Mouse (Mus musculus) stomach, embryonic 16.5 days (tissue): Measurements from ENCODE around the gene Ttc23. TPM values are rescaled to one million over a fixed set of nuclear protein-coding genes. Genes with fewer than 3 reads are reported as not detected.

Experiments used
- ATAC-seq: fragments of 200-750 bp; cut with Nextera tagmentation; 2 replicates; pipeline ENCODE4 v1.8.0; 2017; ENCODE audit warnings: moderate number of reproducible peaks, moderate TSS enrichment; ENCODE audit not compliant: insufficient read depth, low FRiP score
- H3K27ac ChIP-seq: fragments of 300-500 bp; sonication (generic); 2 replicates; pipeline ENCODE4 v1.5.1; 2014; ENCODE audit warnings: low read length
- H3K27me3 ChIP-seq: fragments of 300-500 bp; sonication (generic); 2 replicates; pipeline ENCODE4 v1.6.1; 2014; ENCODE audit warnings: low read length, control low read depth, mixed read lengths; ENCODE audit not compliant: control insufficient read depth, insufficient read depth
- H3K36me3 ChIP-seq: fragments of 300-500 bp; sonication (generic); 2 replicates; pipeline ENCODE4 v1.6.1; 2014; ENCODE audit warnings: low read length; ENCODE audit not compliant: control insufficient read depth, insufficient read depth
- H3K4me1 ChIP-seq: fragments of 300-500 bp; sonication (generic); 2 replicates; pipeline ENCODE4 v1.6.1; 2014; ENCODE audit warnings: low read length, control low read depth, mixed read lengths; ENCODE audit not compliant: control insufficient read depth, insufficient read depth
- H3K4me2 ChIP-seq: fragments of 300-500 bp; sonication (generic); 2 replicates; pipeline ENCODE4 v1.6.1; 2014; ENCODE audit warnings: low read depth, low read length, mixed read lengths
- H3K4me3 ChIP-seq: fragments of 300-500 bp; sonication (generic); replicated peaks from 2 replicates; pipeline ENCODE4 v1.5.1; 2014; ENCODE audit warnings: mild to moderate bottlenecking, low read length
- H3K9ac ChIP-seq: fragments of 300-500 bp; sonication (generic); 2 replicates; pipeline ENCODE4 v1.6.1; 2014; ENCODE audit warnings: low read length
- H3K9me3 ChIP-seq: fragments of 300-500 bp; sonication (generic); replicated peaks from 2 replicates; pipeline ENCODE4 v1.6.1; 2016; ENCODE audit warnings: low read length, control low read depth; ENCODE audit not compliant: control insufficient read depth
- WGBS: fragments of 180-500 bp; shearing (Covaris S2); extraction: QIAGEN DNeasy Blood & Tissue Kit; methylation state at CpG from one replicate; pipeline ENCODE4 v1.1.7; 2014; 5-methylcytosine and 5-hydroxymethylcytosine counted together
- polyA plus RNA-seq: library from polyadenylated mRNA; unstranded; fragments of >200 nt; fragmentation: Nextera tagmentation; extraction: Ambion mirVana; gene quantifications from 2 replicates; pipeline ENCODE4 v1.2.1, GENCODE M21; 2015

Gene Ttc23
- polyA plus RNA-seq, 1 experiment from 2014 or later, result 29.8 TPM

GRCm38 (mm10) chr7:67699301-67699700 lies 52.1 kb downstream of the Ttc23 start:
- H3K4me3 ChIP-seq, result no peak overlapping the region
- peaks cover 6% of the 10 kb centered on the region; the same call in 1 of the 2 replicates for H3K36me3 ChIP-seq
- H3K4me1 ChIP-seq, result no peaks in the 10 kb centered on the region
- ATAC-seq, result no peak
- no peak overlapping the region for H3K4me2 ChIP-seq
- 84% methylated on average over 4 of the region's 4 CpGs for WGBS
- no peaks in the 10 kb centered on the region for H3K27me3 ChIP-seq
- no peak overlapping the region for H3K9ac ChIP-seq
- H3K27ac ChIP-seq, result no peak overlapping the region
- no peaks in the 10 kb centered on the region for H3K9me3 ChIP-seq

DNA sequence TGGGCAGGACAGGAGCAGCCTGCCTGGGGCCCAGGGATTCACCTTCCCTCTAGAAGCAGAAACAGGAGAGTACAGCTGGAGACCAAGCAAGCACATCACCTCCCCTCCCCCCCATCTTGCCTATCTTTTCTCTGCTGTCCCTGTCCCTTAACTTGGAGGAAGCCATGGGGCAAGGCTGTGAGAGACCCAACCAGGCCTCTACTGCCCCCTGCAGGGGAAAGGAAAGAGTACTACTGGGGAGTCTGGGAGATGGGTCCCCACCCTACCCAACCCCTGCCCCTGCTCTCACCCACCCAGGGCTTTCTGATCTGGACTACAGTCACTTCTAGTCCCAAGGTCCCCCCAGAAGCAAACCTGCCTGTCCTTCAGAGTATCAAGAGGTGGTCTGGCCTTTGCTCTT lies 53.6 kb downstream of the Ttc23 start:
- Histone ChIP-seq H3K9ac (no peak overlapping the region; the same call in 1 of the 2 replicates), H3K4me2 (no peak overlapping the region), H3K4me3 (no peak overlapping the region), H3K36me3 (peaks cover 6% of the 10 kb centered on the region; the same call in 1 of the 2 replicates), H3K27ac (peak overlapping the region; percentile 79), H3K27me3 (no peaks in the 10 kb centered on the region), H3K9me3 (no peaks in the 10 kb centered on the region), H3K4me1 (no peaks in the 10 kb centered on the region)
- ATAC-seq, result peak; percentile 44; the same call in 1 of the 2 replicates

DNA sequence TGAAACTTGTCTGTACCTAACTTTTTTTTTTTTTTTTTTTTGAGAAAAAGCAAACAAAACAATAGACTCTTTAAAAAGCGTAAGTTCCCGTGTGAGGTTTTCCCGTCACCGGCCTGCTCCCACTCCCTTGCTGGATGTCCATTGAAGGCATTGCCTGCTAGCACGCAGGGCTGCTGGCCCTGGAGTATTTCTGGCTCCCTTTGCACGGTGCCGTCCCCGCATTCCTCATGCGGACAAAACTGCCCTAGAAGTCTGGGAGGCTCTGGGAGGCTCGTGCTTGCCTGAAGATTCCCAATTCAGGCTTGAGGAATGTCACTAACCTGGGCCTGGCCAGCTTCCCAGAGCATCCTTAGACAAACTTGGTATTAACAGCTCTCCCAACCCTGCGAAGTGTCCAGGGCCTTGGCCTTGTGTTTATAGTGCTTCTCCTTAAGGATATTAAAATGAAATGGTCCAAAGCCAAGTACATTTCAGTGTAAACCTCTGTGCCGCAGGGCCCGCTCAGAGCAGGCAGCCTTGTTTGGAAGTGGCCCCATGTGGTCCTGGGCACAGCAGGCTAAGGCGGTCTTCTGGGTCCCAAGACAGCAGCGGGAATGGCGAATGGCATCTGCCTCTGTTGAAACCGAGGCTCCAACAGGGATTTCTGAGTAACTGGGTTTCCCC lies 54.2 kb downstream of the Ttc23 start:
- Histone ChIP-seq H3K36me3 (peaks cover 6% of the 10 kb centered on the region; the same call in 1 of the 2 replicates), H3K9me3 (no peaks in the 10 kb centered on the region), H3K27ac (peak overlapping the region; percentile 79), H3K4me3 (no peak overlapping the region), H3K27me3 (no peaks in the 10 kb centered on the region), H3K9ac (no peak overlapping the region; the same call in 1 of the 2 replicates), H3K4me1 (no peaks in the 10 kb centered on the region), H3K4me2 (no peak overlapping the region)
- ATAC-seq, result peak; percentile 78
- WGBS, result 51% methylated on average over 17 of the region's 17 CpGs

- no peak for ATAC-seq
- Histone ChIP-seq H3K36me3 (peaks cover 14% of the 10 kb centered on the region), H3K9me3 (no peaks in the 10 kb centered on the region), H3K4me3 (no peak overlapping the region), H3K27me3 (no peaks in the 10 kb centered on the region), H3K9ac (no peak overlapping the region), H3K4me2 (no peak overlapping the region), H3K27ac (no peak overlapping the region), H3K4me1 (no peaks in the 10 kb centered on the region)
- WGBS, result 81% methylated on average over 6 of the region's 6 CpGs
Observed at GRCm38 (mm10) chr7:67708160-67708559, 61.0 kb downstream of the Ttc23 start.

DNA sequence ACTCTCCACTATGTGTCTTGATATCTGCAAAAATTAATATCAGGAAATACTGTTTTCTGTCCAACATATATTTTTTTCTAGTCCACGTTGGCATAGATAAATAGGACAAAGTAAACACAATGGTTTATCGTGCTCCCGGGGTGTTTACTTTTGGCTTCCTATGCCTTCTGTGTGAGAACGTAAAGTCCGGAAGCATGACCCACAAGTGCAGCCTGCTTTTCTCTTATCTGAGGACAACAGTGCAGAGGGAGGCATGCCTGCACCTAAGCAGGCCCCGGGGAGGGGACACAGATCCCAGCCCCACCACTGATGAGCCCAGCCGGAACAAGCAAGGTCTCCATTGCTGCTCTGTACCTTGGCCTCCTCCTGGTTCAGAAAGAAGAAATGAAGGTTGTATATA lies 63.0 kb downstream of the Ttc23 start:
- 43% methylated on average over 7 of the region's 7 CpGs for WGBS
- Histone ChIP-seq H3K4me3 (no peak overlapping the region), H3K9me3 (no peaks in the 10 kb centered on the region), H3K4me2 (no peak overlapping the region), H3K27me3 (no peaks in the 10 kb centered on the region), H3K9ac (0 out of 2 replicates have a peak overlapping the region, but pooled peaks have one; percentile 8), H3K27ac (peak overlapping the region; percentile 63), H3K4me1 (no peaks in the 10 kb centered on the region), H3K36me3 (peaks cover 15% of the 10 kb centered on the region)
- peak; percentile 71 for ATAC-seq

DNA sequence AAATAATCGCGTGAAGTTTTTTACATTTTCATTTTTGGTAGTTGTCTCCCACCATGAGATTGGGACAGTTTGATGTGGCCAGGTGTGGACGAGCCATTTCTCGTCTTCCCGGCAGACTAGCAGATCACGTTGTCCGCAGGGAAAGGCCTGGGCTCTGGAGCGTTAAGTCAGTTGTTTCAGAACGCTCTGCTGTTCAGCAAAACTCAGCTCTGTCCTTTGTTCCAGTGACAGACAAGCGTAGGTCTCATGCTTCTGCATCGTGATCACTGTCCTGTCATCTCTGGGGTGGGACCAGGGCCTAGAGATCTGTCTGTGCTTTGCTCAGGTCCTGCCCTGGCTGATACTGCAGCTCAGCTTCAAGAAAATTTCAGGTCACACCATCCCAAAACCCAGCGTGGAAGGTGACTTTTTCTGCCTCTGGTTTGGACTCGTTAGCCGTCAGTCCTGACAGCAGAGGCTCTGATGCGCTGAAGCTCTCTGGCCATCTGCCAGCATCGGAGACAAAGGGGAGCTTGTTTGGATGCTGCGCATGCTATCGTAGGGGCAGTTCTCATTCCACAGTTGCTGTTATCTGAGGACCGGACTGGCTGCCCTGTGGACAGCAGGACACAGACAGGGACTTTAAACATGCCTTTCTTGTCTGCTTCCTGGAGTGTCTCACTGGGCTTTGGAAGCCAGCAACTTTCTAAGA lies 66.8 kb downstream of the Ttc23 start:
- H3K4me2 ChIP-seq, result no peak overlapping the region
- H3K4me1 ChIP-seq, result peaks cover 6% of the 10 kb centered on the region; the same call in 1 of the 2 replicates
- no peak overlapping the region for H3K27ac ChIP-seq
- H3K9ac ChIP-seq, result no peak overlapping the region
- H3K27me3 ChIP-seq, result no peaks in the 10 kb centered on the region
- no peaks in the 10 kb centered on the region for H3K9me3 ChIP-seq
- ATAC-seq, result no peak
- 73% methylated on average over 19 of the region's 19 CpGs for WGBS
- no peak overlapping the region for H3K4me3 ChIP-seq
- peaks cover 15% of the 10 kb centered on the region for H3K36me3 ChIP-seq

DNA sequence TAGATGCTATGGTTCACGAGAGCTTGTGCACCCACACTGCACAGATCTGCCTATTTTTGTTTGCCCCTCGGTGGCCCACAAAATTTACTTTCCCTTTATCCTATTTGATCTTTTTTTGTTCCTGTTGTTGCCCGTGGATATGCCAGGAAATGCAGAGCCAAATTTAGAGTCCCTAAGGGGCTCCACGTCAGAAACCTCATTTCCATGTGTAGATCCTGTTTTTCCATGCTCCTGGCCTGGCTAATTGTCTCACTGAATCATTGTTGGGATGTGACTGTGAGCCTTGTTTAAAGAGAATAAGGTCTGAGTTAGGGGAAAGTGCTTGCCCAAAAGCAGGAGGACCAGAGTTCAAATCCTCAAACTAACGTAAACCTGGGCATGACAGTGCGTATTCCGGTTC lies 68.0 kb downstream of the Ttc23 start:
- Histone ChIP-seq H3K36me3 (peaks cover 15% of the 10 kb centered on the region), H3K27ac (no peak overlapping the region), H3K9me3 (no peaks in the 10 kb centered on the region), H3K4me2 (no peak overlapping the region), H3K4me1 (peaks cover 6% of the 10 kb centered on the region; the same call in 1 of the 2 replicates), H3K9ac (no peak overlapping the region), H3K27me3 (no peaks in the 10 kb centered on the region), H3K4me3 (no peak overlapping the region)
- WGBS, result 72% methylated on average over 7 of the region's 7 CpGs
- ATAC-seq, result no peak

DNA sequence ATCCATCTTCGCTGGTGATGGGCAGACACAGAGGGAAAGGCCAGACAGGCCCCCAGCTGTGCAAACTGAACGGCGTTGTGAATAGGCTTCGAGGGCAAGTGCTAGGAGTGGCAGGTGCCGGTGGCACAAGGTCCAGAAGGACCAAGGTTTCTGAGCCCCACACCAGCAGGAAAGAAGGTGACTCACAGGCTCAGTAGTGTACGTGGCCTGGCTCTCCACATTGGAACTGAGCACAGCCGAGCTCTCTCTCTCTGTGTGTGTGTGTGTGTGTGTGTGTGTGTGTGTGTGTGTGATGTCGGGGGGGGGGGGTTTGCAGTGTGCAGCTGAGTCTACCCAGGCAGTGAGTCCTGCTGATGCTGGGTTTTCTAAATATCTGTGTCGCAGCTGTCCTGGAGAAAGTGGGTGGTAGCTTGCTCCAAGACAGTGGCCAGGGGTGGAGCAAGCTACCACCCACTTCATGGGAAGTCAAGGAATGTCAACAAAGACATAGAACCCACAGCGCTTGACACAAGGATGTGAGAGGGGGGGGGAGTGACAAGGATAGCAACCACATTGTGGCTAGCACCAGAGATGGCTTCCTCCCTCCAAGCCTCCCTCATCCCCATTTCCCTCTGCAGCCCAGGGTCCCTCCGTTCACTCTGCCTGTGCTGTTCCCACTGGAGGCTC lies 69.1 kb downstream of the Ttc23 start:
- Histone ChIP-seq H3K4me1 (peaks cover 6% of the 10 kb centered on the region; the same call in 1 of the 2 replicates), H3K9me3 (no peaks in the 10 kb centered on the region), H3K27ac (no peak overlapping the region), H3K4me3 (no peak overlapping the region), H3K9ac (no peak overlapping the region), H3K36me3 (peaks cover 15% of the 10 kb centered on the region), H3K4me2 (no peak overlapping the region), H3K27me3 (no peaks in the 10 kb centered on the region)
- WGBS, result 57% methylated on average over 11 of the region's 11 CpGs
- peak; percentile 26; the same call in 1 of the 2 replicates for ATAC-seq

GRCm38 (mm10) chr7:67716925-67717324 lies 69.7 kb downstream of the Ttc23 start:
- no peaks in the 10 kb centered on the region for H3K27me3 ChIP-seq
- H3K36me3 ChIP-seq, result peaks cover 12% of the 10 kb centered on the region
- H3K9ac ChIP-seq, result no peak overlapping the region
- WGBS, result 82% methylated on average over 10 of the region's 10 CpGs
- no peaks in the 10 kb centered on the region for H3K9me3 ChIP-seq
- no peak overlapping the region for H3K4me2 ChIP-seq
- no peak overlapping the region for H3K4me3 ChIP-seq
- H3K4me1 ChIP-seq, result peaks cover 6% of the 10 kb centered on the region; the same call in 1 of the 2 replicates
- no peak for ATAC-seq
- no peak overlapping the region for H3K27ac ChIP-seq
